Mouse (Mus musculus) right cerebral cortex, postnatal 36 days (tissue): Measurements from ENCODE around the gene Cdh12.
A peak's percentile ranks its signal among the peaks of the same experiment; 100 is the strongest.
"Not testable (repeated sequence)": the region's sequence is repeated elsewhere in the genome, so short reads cannot be mapped to it uniquely, and the experiment has no call there.

Source experiments
- DNase-seq, 2 experiments: peaks; one replicate each; pipeline ENCODE4 v3.0.0; 2022; ENCODE audit warnings: low spot score in 2 of 2, mixed read lengths in 1 of 2

The Cdh12 gene

DNA sequence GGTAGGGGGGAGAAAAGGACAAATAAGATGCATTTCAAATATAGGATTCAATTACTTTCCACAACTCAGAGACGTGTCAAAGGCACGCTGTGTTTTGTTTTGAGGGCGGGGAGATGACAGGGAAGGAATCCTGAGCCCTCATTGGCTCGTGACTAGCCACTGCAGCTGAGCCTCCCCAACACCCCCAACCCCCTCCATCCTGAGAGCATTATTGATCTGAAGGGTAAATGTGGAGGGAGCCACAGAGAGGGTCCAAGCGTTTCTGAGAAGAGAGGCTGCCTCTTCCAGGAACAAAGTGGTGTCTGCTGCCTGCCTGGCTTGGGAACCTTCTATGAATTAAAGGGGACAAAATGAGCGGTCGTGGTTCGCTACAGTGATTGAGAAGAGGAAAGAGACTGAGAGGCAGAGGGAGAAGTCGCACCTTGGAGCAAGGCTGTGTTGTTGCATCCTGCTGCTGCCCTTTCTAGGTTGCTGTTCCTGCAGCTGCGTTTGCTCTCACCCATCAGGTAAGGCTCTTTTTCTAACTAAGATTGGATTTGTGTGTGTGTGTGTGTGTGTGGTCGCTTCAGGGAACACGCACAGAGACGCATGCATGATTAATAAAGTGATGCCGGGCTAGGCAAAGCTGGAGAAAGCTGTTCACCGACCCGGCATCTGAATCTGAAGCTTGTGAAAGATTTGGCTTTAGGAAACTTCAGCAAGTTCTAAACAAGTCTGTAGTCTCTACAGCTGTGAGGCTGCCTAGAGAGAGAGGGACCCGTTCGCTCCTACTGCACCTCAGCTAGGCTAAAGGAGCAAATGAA lies at the start of gene Cdh12:
Cdh12 (plus strand) TSS at position 405 of the 803 bp plus-strand sequence.
- peak; percentile 27 to 57 for DNase-seq

- no peak for DNase-seq
These were observed 45.5 kb upstream of the Cdh12 start for GRCm38 (mm10) chr15:20403596-20403995.

DNA sequence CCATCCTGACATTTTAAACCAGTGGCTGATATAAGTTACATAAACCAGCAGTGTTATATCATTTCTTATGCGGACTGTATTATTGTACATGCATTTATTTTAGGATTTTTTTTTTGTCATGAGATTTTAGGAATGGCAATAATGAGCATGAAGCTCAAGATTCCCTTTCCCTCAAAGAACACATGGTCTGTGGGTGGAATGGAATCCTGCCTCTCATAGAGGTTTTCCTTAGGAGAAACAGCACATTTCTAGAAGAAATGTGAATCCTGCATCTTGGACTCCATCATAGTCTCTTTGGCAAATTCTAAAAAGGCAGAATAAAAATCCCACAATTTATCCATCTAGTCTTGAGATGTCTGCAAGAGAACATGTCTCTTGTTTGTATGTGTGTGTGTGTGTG lies 35.7 kb upstream of the Cdh12 start:
- no peak for DNase-seq

DNA sequence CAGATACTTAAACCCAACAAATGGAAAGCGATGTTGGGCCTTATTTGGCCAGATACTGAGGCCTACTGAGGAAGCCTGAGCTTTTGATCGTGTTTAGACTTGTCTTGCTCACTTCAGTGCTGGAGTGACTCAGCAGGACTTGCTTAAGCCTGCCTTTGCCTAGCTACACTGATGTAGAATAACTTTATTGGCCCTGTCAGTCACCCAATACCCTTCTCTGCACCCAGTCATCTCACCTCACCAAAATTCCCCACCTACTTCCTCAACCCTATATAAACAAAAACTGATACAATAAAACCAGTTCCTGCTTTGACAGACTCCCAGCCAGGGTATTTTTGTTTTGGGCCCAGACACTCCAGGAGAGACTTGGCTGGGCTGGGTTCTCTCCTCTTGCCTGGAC lies 12.7 kb upstream of the Cdh12 start:
- DNase-seq: no peak

DNA sequence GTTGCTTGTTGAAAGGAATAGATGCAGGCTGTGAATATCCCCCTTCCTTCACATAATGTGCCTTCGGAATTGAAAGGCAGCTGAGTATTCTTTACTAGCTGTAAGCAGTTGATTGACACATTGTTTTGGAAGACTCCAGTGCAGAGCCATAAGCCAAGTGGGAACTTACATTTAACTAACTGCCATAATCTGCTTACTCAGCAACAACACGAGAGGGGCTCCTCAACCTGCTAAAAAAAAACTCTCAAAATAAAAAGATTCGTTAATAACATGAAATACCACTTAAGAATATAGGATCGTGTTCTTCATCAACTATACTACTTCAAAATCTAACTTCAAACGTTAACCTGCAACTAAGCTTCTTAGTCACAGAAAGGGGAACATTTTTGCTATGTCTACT lies 1.5 kb downstream of the Cdh12 start:
- no peak for DNase-seq

- no peak for DNase-seq
These were observed 9.4 kb downstream of the Cdh12 start for GRCm38 (mm10) chr15:20458508-20458907.

GRCm38 (mm10) chr15:20462500-20462899 lies 13.4 kb downstream of the Cdh12 start:
- DNase-seq: no peak

DNA sequence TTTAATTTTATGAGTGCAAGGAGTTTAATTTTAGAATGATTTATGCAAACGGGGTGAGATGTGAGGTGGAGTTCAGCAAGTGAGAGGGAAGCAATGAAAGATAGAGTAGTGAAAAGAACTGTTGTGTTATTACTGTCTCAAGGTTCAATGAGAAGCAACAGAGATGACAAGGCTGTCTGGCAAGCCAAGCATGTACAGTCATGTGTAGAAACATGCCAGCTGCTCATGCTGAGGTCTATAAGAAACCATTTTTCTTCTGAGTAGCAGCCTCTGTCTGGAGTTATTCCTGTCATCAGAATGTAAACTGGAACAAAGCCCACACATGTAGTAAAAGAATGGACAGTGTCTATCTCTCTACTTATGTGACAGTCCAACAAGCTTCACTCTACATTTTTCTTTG lies 14.5 kb downstream of the Cdh12 start:
- no peak for DNase-seq

- no peak for DNase-seq
These were observed 101.9 kb downstream of the Cdh12 start for GRCm38 (mm10) chr15:20550979-20551378.

GRCm38 (mm10) chr15:20571012-20571411 lies 121.9 kb downstream of the Cdh12 start:
- DNase-seq: no peak

DNA sequence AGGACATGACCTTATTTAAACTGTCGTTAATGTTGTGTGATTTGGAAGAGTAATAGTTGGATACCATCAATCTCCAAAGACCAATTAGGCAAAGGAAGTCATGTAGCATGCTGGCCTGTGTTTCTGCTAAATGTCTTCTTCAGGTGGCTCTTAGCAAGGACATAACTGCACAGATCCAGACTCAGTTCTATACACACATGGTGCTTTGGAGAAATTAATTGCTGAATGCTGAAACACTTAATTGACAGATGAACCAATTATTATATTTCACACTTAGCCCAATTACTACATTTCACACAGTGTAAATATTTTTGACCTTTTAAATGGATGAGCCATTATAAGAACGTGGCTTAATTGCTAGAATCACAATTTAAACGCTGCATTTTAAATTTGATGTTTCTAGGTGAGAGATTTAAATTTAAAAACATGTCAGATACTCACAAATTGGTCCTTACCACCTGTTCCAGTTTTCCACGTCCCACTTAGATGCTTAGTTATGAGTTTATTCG lies 133.6 kb downstream of the Cdh12 start:
- DNase-seq: no peak

- no peak for DNase-seq
These were observed 142.5 kb downstream of the Cdh12 start for GRCm38 (mm10) chr15:20591599-20591998.

- not testable (repeated sequence) for DNase-seq
These were observed 156.7 kb downstream of the Cdh12 start for GRCm38 (mm10) chr15:20605751-20606150.

DNA sequence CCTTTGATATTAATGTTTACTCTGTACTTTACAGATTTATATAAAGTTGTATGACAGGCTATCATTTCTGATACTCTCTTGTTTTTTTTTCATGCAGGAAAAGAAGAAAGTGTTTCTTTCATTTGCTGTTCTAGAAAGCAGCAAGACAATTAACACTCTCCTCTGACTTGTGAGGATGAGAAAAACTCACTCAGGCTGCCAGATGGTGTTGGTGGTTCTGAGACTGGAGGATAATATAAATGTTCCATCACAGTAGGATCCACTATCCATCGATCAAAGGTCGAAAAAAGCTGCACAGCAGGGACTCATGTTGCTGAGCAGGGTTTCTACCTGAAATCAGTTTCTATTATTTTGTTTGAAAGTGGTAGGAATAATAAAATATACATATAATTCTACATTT lies 185.5 kb downstream of the Cdh12 start:
- DNase-seq: peak in 1 of 2 experiments; percentile 10

DNA sequence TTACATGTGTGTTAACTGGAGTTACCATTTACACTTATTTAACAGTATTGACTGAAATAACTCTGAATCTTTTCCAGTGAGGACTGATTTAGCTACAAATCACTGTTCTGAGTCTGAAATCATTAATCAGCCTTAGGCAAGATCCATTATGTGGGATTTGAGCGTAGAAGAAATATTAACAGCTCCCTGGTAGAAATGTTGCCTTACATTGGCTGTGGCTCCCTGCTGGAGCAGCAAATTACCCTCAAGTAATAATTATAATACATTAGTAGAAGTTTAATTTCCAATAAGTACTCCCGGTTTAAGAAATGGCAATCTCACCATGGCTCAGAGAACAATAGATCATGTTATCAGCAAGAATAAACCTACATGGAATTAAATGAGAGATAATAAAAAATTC lies 190.1 kb downstream of the Cdh12 start:
- no peak for DNase-seq

- DNase-seq: no peak
These were observed 193.9 kb downstream of the Cdh12 start for GRCm38 (mm10) chr15:20642905-20643414.

DNA sequence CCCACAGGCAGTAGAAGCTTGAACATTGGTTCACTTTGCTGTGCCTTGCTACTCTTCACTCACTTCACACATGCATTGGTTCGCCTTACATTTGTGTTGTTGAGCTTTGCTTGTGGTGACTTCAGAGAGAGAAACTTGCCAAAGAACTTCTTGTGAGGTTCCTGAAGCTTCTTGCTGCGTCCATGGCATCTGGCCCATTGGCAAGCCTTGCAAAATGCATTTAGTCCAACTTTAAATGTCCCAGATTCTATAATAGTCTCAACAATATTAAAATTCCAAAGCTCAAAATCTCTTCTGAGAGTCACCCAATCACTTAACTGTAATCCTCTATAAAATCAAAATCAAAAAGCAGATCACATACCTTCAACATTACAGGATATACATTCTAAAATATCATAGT lies 211.2 kb downstream of the Cdh12 start:
- peak in 1 of 2 experiments; percentile 15 for DNase-seq

- no peak for DNase-seq
These were observed 217.6 kb downstream of the Cdh12 start, which contains the start of gene Acot10 for GRCm38 (mm10) chr15:20666650-20667049. Gene Acot10 (minus strand): TSS chr15:20666750.

- DNase-seq: no peak
These were observed 218.3 kb downstream of the Cdh12 start for GRCm38 (mm10) chr15:20667350-20667749.

- DNase-seq: no peak
These were observed 218.9 kb downstream of the Cdh12 start for GRCm38 (mm10) chr15:20667989-20668388.

- not testable (repeated sequence) for DNase-seq
These were observed 220.4 kb downstream of the Cdh12 start for GRCm38 (mm10) chr15:20669507-20669906.

- DNase-seq: no peak
These were observed 233.7 kb downstream of the Cdh12 start for GRCm38 (mm10) chr15:20682719-20683118.

GRCm38 (mm10) chr15:20684200-20684599 lies 235.1 kb downstream of the Cdh12 start:
- no peak for DNase-seq
